Mouse (Mus musculus) gastrocnemius, postnatal 25 days (tissue): ENCODE measurements around the gene Msh5. TPM values are rescaled to one million over a fixed set of nuclear protein-coding genes. Genes with fewer than 3 reads are reported as not detected.

Experiments used
- total RNA-seq, 2 experiments: library from RNA; stranded (reverse); gene quantifications; 1 replicate in 1 of 2; 2 replicates in 1 of 2; pipeline ENCODE4 v1.2.3; 2021

Msh5 gene
- total RNA-seq, 2 experiments from 2014 or later, result 0.67 to 0.72 TPM

Other genes with a start within 250 kb of the Msh5 start
- gene Cyp21a1, start 242.2 kb downstream of the Msh5 start, total RNA-seq, result under 1 TPM in 1 of 2 experiments, not detected in 1; 0.16 TPM
- gene Stk19, start 209.8 kb downstream of the Msh5 start, total RNA-seq, result 1 to 10 TPM; 7.0 to 7.2 TPM
- 10 to 100 TPM in 1 of 2 experiments, 1 to 10 TPM in 1; 7.6 to 10.5 TPM for gene Dxo, start 209.7 kb downstream of the Msh5 start, total RNA-seq
- 10 to 100 TPM; 18.0 to 18.9 TPM for gene Skiv2l, start 196.5 kb downstream of the Msh5 start, total RNA-seq
- gene Nelfe, start 196.4 kb downstream of the Msh5 start, total RNA-seq, result 1 to 10 TPM; 7.7 to 8.9 TPM
- 1 to 10 TPM in 1 of 2 experiments, under 1 TPM in 1; 0.95 to 8.2 TPM for gene Cfb, start 184.2 kb downstream of the Msh5 start, total RNA-seq
- 1 to 10 TPM; 5.0 to 5.2 TPM for gene Zbtb12, start 167.3 kb downstream of the Msh5 start, total RNA-seq
- gene Gm20547, start 164.7 kb downstream of the Msh5 start, total RNA-seq, result not detected
- 1 to 10 TPM; 2.6 to 2.9 TPM for gene C2, start 148.5 kb downstream of the Msh5 start, total RNA-seq
- 10 to 100 TPM; 25.5 to 26.4 TPM for gene Ehmt2, start 148.3 kb downstream of the Msh5 start, total RNA-seq
- not detected for gene Slc44a4, start 132.3 kb downstream of the Msh5 start, total RNA-seq
- 1 to 10 TPM; 8.5 to 9.3 TPM for gene Neu1, start 115.5 kb downstream of the Msh5 start, total RNA-seq
- gene Hspa1b, start 87.5 kb downstream of the Msh5 start, total RNA-seq, result 1 to 10 TPM; 4.4 to 6.7 TPM
- not detected for gene Gm20481, start 76.8 kb downstream of the Msh5 start, total RNA-seq
- 1 to 10 TPM; 5.9 to 8.1 TPM for gene Hspa1a, start 74.6 kb downstream of the Msh5 start, total RNA-seq
- 10 to 100 TPM; 21.5 to 31.8 TPM for gene Hspa1l, start 74.0 kb downstream of the Msh5 start, total RNA-seq
- 10 to 100 TPM; 15.0 to 15.4 TPM for gene Lsm2, start 64.9 kb downstream of the Msh5 start, total RNA-seq
- 10 to 100 TPM; 29.4 to 31.2 TPM for gene Vars, start 45.8 kb downstream of the Msh5 start, total RNA-seq
- gene Vwa7, start 30.2 kb downstream of the Msh5 start, total RNA-seq, result 1 to 10 TPM; 9.0 to 9.6 TPM
- gene Sapcd1, start 18.7 kb downstream of the Msh5 start, total RNA-seq, result under 1 TPM in 1 of 2 experiments, not detected in 1; 0.31 TPM
- 10 to 100 TPM; 12.4 to 18.6 TPM for gene Clic1, start 3.2 kb upstream of the Msh5 start, total RNA-seq
- 10 to 100 TPM; 11.1 to 13.3 TPM for gene Ddah2, start 12.3 kb upstream of the Msh5 start, total RNA-seq
- not detected for gene Ly6g6c, start 18.6 kb upstream of the Msh5 start, total RNA-seq
- gene Mpig6b, start 19.4 kb upstream of the Msh5 start, total RNA-seq, result not detected
- gene Ly6g6e, start 30.2 kb upstream of the Msh5 start, total RNA-seq, result not detected
- gene Ly6g6d, start 31.3 kb upstream of the Msh5 start, total RNA-seq, result under 1 TPM; 0.51 to 0.72 TPM
- gene Ly6g6f, start 38.9 kb upstream of the Msh5 start, total RNA-seq, result not detected
- 10 to 100 TPM; 61.9 to 62.4 TPM for gene Abhd16a, start 42.5 kb upstream of the Msh5 start, total RNA-seq
- gene Ly6g5c, start 61.5 kb upstream of the Msh5 start, total RNA-seq, result not detected
- not detected for gene Ly6g5b, start 68.7 kb upstream of the Msh5 start, total RNA-seq
- 1 to 10 TPM; 7.1 to 8.4 TPM for gene Gpank1, start 74.7 kb upstream of the Msh5 start, total RNA-seq
- gene Csnk2b, start 75.3 kb upstream of the Msh5 start, total RNA-seq, result 100 to 1,000 TPM; 149 to 158 TPM
- 10 to 100 TPM; 19.5 to 22.6 TPM for gene D17H6S53E, start 79.6 kb upstream of the Msh5 start, total RNA-seq
- gene Apom, start 85.3 kb upstream of the Msh5 start, total RNA-seq, result not detected
- gene Bag6, start 88.4 kb upstream of the Msh5 start, total RNA-seq, result 100 to 1,000 TPM; 180 to 197 TPM
- gene Prrc2a, start 118.2 kb upstream of the Msh5 start, total RNA-seq, result 100 to 1,000 TPM in 1 of 2 experiments, 10 to 100 TPM in 1; 93.3 to 102 TPM
- gene Aif1, start 129.3 kb upstream of the Msh5 start, total RNA-seq, result 1 to 10 TPM in 1 of 2 experiments, under 1 TPM in 1; 0.97 to 1.4 TPM
- gene Lst1, start 141.7 kb upstream of the Msh5 start, total RNA-seq, result under 1 TPM in 1 of 2 experiments, not detected in 1; 0.78 TPM
- gene Ltb, start 147.7 kb upstream of the Msh5 start, total RNA-seq, result not detected
- gene Tnf, start 155.3 kb upstream of the Msh5 start, total RNA-seq, result under 1 TPM in 1 of 2 experiments, not detected in 1; 0.18 TPM
- gene Lta, start 158.6 kb upstream of the Msh5 start, total RNA-seq, result under 1 TPM in 1 of 2 experiments, not detected in 1; 0.32 TPM
- under 1 TPM in 1 of 2 experiments, not detected in 1; 0.70 TPM for gene Gm16181, start 174.1 kb upstream of the Msh5 start, total RNA-seq
- gene Atp6v1g2, start 186.9 kb upstream of the Msh5 start, total RNA-seq, result 1 to 10 TPM; 1.9 to 2.3 TPM
- gene Nfkbil1, start 189.0 kb upstream of the Msh5 start, total RNA-seq, result 1 to 10 TPM; 5.6 to 6.8 TPM
- 10 to 100 TPM; 71.5 to 79.1 TPM for gene Ddx39b, start 195.0 kb upstream of the Msh5 start, total RNA-seq
- 10 to 100 TPM; 30.2 to 57.3 TPM for gene H2-D1, start 216.0 kb upstream of the Msh5 start, total RNA-seq